Mouse (Mus musculus) kidney, postnatal 25 days (tissue): ENCODE measurements around the gene Fam114a2.
A peak's percentile ranks its signal among the peaks of the same experiment; 100 is the strongest.

Source experiments
- DNase-seq, 2 experiments: peaks; one replicate each; pipeline ENCODE4 v3.0.0; 2021; ENCODE audit warnings: mixed read lengths in 2 of 2

The Fam114a2 gene

GRCm38 (mm10) chr11:57518751-57519148 lies 333 bp upstream of the Fam114a2 start:
- no peak for DNase-seq

- no peak for DNase-seq
These were observed 1.4 kb downstream of the Fam114a2 start for GRCm38 (mm10) chr11:57516946-57517441.

- DNase-seq = no peak
These were observed 3.2 kb downstream of the Fam114a2 start for GRCm38 (mm10) chr11:57515218-57515617.

- DNase-seq = no peak
These were observed 11.5 kb downstream of the Fam114a2 start for GRCm38 (mm10) chr11:57506899-57507298.

- DNase-seq = no peak
These were observed 15.3 kb downstream of the Fam114a2 start for GRCm38 (mm10) chr11:57503155-57503554.

- no peak for DNase-seq
These were observed 20.2 kb downstream of the Fam114a2 start for GRCm38 (mm10) chr11:57498215-57498614.

- no peak for DNase-seq
These were observed 20.7 kb downstream of the Fam114a2 start for GRCm38 (mm10) chr11:57497701-57498100.

- DNase-seq = no peak
These were observed 21.9 kb downstream of the Fam114a2 start for GRCm38 (mm10) chr11:57496462-57497039.

- DNase-seq = no peak
These were observed 30.0 kb downstream of the Fam114a2 start for GRCm38 (mm10) chr11:57488436-57488835.

- no peak for DNase-seq
These were observed 40.3 kb downstream of the Fam114a2 start for GRCm38 (mm10) chr11:57478077-57478476.

- DNase-seq = peak in 1 of 2 experiments; percentile 59
These were observed 43.3 kb downstream of the Fam114a2 start for GRCm38 (mm10) chr11:57475119-57475518.

GRCm38 (mm10) chr11:57474296-57474941 lies 44.0 kb downstream of the Fam114a2 start:
- no peak for DNase-seq

GRCm38 (mm10) chr11:57470979-57471378 lies 47.4 kb downstream of the Fam114a2 start:
- no peak for DNase-seq

- no peak for DNase-seq
These were observed 48.4 kb downstream of the Fam114a2 start for GRCm38 (mm10) chr11:57470056-57470455.

- peak in 1 of 2 experiments; percentile 11 for DNase-seq
These were observed 49.7 kb downstream of the Fam114a2 start for GRCm38 (mm10) chr11:57468706-57469105.

- DNase-seq = peak; percentile 51 to 59
These were observed 51.0 kb downstream of the Fam114a2 start for GRCm38 (mm10) chr11:57467159-57468110.

GRCm38 (mm10) chr11:57465844-57466243 lies 52.6 kb downstream of the Fam114a2 start:
- DNase-seq = no peak

GRCm38 (mm10) chr11:57465025-57465424 lies 53.4 kb downstream of the Fam114a2 start:
- DNase-seq = peak in 1 of 2 experiments; percentile 9

- no peak for DNase-seq
These were observed 58.7 kb downstream of the Fam114a2 start for GRCm38 (mm10) chr11:57459759-57460158.

GRCm38 (mm10) chr11:57454421-57454820 lies 64.0 kb downstream of the Fam114a2 start:
- DNase-seq = no peak

GRCm38 (mm10) chr11:57445237-57445962 lies 73.0 kb downstream of the Fam114a2 start:
- no peak for DNase-seq

GRCm38 (mm10) chr11:57434153-57434552 lies 84.3 kb downstream of the Fam114a2 start:
- DNase-seq = peak in 1 of 2 experiments; percentile 63
